Mouse (Mus musculus) left cerebral cortex, postnatal 25 days (tissue): Measurements from ENCODE around the gene Clip2. TPM values are rescaled to one million over a fixed set of nuclear protein-coding genes. Genes with fewer than 3 reads are reported as not detected.

Experiments used
- DNase-seq, 2 experiments: peaks; one replicate each; pipeline ENCODE4 v3.0.0; 2022; ENCODE audit warnings: low spot score in 2 of 2, mixed read lengths in 1 of 2
- intact Hi-C: fragments of 180-260 bp; cut with DNase I; formaldehyde crosslinking; loops from one replicate; pipeline ENCODE4 v1.15.1; 2025
- total RNA-seq, 2 experiments: library from RNA; stranded (reverse); gene quantifications; 2 replicates each; pipeline ENCODE4 v1.2.3; 2021

Gene Clip2
- 100 to 1,000 TPM; 106 to 120 TPM for total RNA-seq

GRCm38 (mm10) chr5:134552110-134552972, at the start of gene Clip2:
TSS of gene Clip2 (minus strand) at chr5:134552434.
- DNase-seq = peak; percentile 98
- intact Hi-C loops = loop anchor here (1.0 kb wide), 1 partner anchor 19 kb away; no protein-coding TSS in a partner anchor

DNA sequence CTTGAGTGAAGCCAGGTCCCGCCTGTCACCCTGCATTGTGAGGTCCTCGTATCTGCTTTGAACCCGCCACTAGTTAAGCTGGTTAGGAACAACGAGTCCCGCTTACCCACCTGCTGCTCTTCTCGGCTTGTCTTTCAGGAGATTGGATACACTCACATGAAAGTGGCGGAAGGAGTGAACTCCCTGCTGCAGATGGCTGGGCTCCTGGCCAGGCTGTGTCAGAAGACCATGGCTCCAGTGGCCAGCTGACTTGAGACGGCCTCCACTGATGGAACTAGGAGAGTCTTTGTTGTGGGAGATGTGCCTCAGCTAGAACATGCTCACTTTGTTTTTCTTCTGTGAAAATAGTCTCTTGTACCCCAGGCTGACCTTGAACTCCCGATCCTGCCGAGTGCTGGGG, 45.5 kb upstream of the Clip2 start:
- no peak for DNase-seq
- intact Hi-C loops = loop anchor here (10.0 kb wide), 1 partner anchor 223 kb away; no protein-coding TSS in a partner anchor

DNA sequence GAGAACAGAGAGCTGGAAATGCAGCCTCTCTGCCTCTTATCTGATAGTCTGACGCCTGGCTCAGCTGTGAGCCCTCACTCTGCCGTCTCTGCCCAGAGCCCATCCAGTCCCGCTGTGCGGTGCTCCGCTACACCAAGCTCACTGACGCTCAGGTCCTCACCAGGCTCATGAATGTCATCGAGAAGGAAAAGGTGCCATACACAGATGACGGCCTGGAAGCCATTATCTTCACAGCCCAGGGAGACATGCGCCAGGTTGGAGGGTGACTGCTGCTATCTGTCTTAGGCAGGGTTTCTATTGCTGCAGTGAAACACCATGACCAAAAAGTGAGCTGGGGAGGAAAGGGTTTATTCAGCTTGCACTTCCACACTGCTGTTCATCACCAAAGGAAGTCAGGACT, 40.9 kb upstream of the Clip2 start:
- intact Hi-C loops = loop anchor here (10.0 kb wide), 1 partner anchor 218 kb away; no protein-coding TSS in a partner anchor
- DNase-seq = no peak

GRCm38 (mm10) chr5:134592026-134592581, 39.9 kb upstream of the Clip2 start:
- DNase-seq = no peak
- intact Hi-C loops = loop anchor here (10.0 kb wide), 1 partner anchor 217 kb away; no protein-coding TSS in a partner anchor

- DNase-seq = no peak
- intact Hi-C loops = loop anchor here (10.0 kb wide), 1 partner anchor 215 kb away; no protein-coding TSS in a partner anchor
These were observed 37.7 kb upstream of the Clip2 start for GRCm38 (mm10) chr5:134589900-134590299.

DNA sequence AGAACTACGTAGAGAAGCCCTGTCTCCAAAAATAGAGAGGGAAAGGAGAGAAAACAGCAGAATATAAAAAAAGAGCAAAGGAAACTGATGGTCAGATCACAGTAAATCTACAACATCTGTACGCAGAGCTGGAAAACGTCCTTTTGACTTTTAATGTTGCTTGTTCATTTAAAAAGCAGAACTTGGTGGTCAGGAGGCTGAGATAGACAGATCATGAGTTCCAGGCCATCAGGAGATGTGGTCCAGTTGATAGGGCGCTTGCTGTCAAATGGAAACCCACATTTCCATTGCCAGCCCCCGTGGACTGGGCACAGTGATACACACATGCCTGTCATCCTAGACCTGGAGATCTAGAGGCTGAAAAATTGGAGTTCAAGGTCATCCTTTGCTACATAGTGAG, 32.6 kb upstream of the Clip2 start:
- no peak for DNase-seq
- intact Hi-C loops = no loop called here

GRCm38 (mm10) chr5:134583884-134584213, 31.6 kb upstream of the Clip2 start:
- intact Hi-C loops = no loop called here
- DNase-seq = no peak

DNA sequence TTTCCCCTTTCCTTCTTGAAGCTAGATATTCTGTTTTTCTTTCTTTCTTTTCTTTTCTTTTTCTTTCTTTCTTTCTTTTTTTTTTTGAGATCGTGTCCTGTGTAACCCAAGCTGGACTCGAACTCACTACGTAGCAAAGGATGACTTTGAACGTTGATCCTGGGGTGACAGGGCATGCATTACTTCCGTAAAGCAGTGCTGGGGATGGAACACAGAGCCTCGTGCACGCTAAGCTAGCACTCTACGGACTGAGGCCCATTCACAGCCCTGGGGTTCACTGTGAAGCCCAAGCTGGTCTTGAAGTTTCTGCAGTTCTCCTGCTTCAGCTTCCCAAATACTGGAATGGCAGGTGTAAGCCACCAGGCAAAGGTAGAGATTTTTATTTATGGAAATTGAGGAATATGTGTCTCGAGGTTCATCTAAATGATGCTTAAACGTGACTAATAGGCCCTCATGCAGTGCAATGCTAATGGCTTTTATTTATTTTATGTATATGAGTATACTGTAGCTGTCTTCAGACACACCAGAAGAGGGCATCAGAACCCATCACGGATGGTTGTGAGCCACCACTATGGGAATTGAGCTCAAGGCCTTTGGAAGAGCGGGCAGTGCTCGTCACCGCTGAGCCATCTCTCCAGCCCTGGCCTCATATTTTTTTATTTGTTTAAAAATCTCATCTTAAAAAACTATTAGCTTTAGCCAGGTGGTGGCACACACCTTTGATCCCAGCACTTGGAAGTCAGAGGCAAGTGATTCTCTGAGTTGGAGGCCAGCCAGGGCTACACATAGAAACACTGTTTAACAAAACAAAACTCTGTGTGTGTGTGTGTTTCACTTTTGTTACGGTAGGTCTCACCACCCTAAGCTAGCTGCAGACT, 31.0 kb upstream of the Clip2 start:
- intact Hi-C loops = no loop called here
- no peak for DNase-seq

- intact Hi-C loops = no loop called here
- DNase-seq = peak; percentile 95 to 98
These were observed 30.1 kb upstream of the Clip2 start for GRCm38 (mm10) chr5:134582221-134582907.

- intact Hi-C loops = loop anchor here (2.0 kb wide), 1 partner anchor 86 kb away; no protein-coding TSS in a partner anchor
- DNase-seq = no peak
These were observed 28.9 kb upstream of the Clip2 start, which contains the start of gene Rfc2 for GRCm38 (mm10) chr5:134581146-134581545. TSS of gene Rfc2 (plus strand) at chr5:134581366.

DNA sequence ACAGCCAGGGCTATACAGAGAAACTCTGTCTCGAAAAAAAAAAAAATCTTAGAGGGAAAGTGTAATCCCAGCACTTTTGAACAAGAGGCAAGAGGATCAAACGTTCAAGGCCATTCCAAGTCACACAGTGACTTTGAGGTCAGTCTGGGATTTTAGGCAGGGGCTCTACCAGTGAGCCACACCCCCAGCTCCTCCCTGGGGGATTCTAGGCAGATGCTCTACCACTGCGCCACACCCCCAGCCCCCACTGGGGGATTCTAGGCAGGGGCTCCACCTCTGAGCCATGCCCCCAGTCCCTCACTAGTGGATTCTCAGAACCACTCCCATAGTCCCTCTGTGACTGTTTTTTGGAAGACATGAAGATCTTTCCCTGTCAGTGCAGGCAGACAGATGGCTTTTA, 26.9 kb upstream of the Clip2 start:
- intact Hi-C loops = no loop called here
- no peak for DNase-seq

DNA sequence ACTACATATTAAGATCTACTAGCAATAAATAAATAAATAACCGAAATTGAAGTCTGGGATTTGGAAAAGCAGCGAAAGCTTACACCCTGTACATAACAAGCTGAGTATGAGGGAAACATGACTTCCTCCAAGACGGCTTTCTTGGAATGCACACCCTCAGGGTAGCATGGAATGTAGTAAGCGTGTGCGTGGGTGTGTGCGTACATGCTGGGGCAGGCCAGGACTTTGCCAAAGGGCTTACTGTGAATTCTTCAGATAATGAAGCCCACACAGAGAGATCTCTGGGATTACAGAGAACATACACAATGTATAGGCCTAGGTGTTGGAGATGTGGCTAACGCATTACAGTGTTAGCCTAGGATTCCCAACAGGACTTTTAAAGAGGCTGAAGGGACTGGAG, 25.3 kb upstream of the Clip2 start:
- DNase-seq = no peak
- intact Hi-C loops = no loop called here

GRCm38 (mm10) chr5:134576517-134577220, 24.4 kb upstream of the Clip2 start:
- intact Hi-C loops = no loop called here
- no peak for DNase-seq

GRCm38 (mm10) chr5:134575833-134576232, 23.6 kb upstream of the Clip2 start:
- intact Hi-C loops = no loop called here
- no peak for DNase-seq

GRCm38 (mm10) chr5:134572508-134573214, 20.4 kb upstream of the Clip2 start:
- intact Hi-C loops = no loop called here
- no peak for DNase-seq

DNA sequence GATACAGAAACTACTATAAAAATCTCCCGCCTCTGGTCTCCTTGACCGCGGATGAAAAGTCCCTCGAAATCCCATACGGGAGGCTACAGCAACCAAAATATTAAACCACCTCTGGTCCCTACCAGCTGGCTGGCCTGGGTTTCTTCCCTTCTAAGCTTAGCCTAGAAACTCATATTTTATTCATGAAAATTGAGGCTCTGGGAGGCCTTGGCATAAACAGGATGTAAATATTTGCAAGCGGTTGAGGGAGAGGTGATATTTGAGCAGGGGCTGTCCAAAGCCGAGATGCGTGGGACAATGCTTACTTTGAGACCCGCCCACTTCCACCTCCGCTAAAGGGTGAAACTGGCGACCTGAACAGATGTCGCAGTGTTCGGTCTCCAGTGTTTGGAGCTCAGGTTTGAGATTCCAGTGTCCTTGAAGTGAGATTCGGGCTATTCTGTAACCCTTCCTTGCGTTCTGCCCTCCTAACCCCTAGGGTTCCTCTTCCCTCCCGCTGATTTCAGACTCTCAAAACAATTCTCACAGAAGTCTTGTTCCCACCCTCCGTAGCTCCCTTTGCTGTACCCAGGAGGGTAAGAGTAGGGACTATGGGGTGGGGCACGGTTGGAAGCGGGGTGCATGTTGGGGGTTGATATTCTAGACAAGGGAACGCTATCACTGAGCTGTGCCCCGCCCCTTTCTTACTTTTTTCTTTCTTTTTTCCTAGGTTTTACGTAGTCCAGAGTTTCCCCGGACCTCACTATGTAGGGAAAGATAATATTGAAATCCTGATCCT, 19.7 kb upstream of the Clip2 start:
- intact Hi-C loops = loop anchor here (1.0 kb wide), 1 partner anchor 20 kb away; the partner anchor contains the start of gene Clip2
- peak; percentile 32 to 64 for DNase-seq

DNA sequence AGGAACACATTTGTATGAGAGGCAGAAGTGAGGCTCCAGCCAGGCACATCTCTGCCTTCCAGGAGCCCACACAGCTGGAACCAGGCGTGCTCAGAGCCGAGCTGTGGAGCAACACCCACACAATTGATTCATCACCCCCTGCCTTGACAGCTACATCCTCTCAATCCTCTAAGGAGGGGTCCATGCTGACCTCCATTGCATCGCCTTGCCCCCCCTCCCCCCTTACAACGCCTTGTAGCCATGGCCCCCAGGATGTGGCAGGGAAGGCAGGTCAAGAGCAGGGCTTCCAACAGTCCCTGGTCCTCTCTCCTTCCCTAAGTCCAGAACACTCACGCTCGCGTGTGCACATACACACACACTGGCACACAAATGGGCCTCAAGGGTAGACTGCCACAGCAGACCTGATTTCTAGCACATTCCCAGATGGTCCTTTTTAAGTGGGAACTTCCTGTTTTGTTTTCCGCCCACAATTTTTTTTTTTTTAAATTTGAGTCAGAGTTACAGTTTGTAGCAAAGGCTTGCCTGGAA, 16.8 kb upstream of the Clip2 start:
- intact Hi-C loops = no loop called here

More for the DNA sequence above, 16.8 kb upstream of the Clip2 start:
- peak in 1 of 2 experiments; percentile 62 for DNase-seq
